ENCODE assay signal across 10 mouse cellular contexts in genomic region chr2:35269716-35270260, GRCm38 (mm10). TPM values are rescaled to one million over a fixed set of nuclear protein-coding genes. Genes with fewer than 3 reads are reported as not detected.
DNase-seq lines count a peak whose midpoint lies in the region; ATAC-seq lines count a peak whose summit lies in the region.
"Had no signal": no experiment of that assay in that cellular context is flagged by ENCODE, and none has a peak within 500 bp of the region (broad histone marks: within the 10 kb centered on the region; RNA-seq: fewer than 3 reads in every experiment).

No protein-coding gene starts in this region.

- ATAC-seq in intestine, embryonic 16.5 days = no peak

- H3K4me3 ChIP-seq in intestine, embryonic 16.5 days (ENCODE audit: low read length) = no peak overlapping the region

- H3K9me3 ChIP-seq in intestine, embryonic 16.5 days (ENCODE audit: control insufficient read depth, low read length) = no peaks in the 10 kb centered on the region

- H3K36me3 ChIP-seq in intestine, embryonic 16.5 days (ENCODE audit: control insufficient read depth, insufficient read depth, low read length) = peaks cover 2% of the 10 kb centered on the region; the same call in 1 of the 2 replicates

- peaks cover 75% of the 10 kb centered on the region for H3K4me1 ChIP-seq in intestine, embryonic 16.5 days (ENCODE audit: control insufficient read depth, insufficient read depth, low read length)

- no peak overlapping the region for H3K9ac ChIP-seq in intestine, embryonic 16.5 days (ENCODE audit: low read depth, low read length)

- intact Hi-C loops in gastrocnemius, postnatal 14 days (cut with DNase I; ENCODE audit: low total_unique reads) = loop anchor here (2.0 kb wide), 1 partner anchor 53 kb away; no protein-coding TSS in a partner anchor

- H3K27me3 ChIP-seq in intestine, embryonic 16.5 days (replicated peaks; ENCODE audit: control insufficient read depth, insufficient read depth, low read length) = no peaks in the 10 kb centered on the region

- WGBS in intestine, embryonic 16.5 days = 77% methylated on average over 4 of the region's 4 CpGs

- DNase-seq in gastrocnemius, postnatal 25 days = peak; percentile 61
- no peak for DNase-seq in gastrocnemius, postnatal 14 days
- DNase-seq in NIH3T3 (ENCODE audit: low read depth) = peak; percentile 93
- DNase-seq in lung, postnatal 36 days = peak; percentile 66
- no peak for DNase-seq in cerebellum, adult 11 months
- no peak for DNase-seq in urinary bladder, postnatal 25 days (ENCODE audit: low spot score)
- no peak for DNase-seq in spleen, postnatal 14 days (ENCODE audit: low spot score in 2 of 2)
- DNase-seq: liver; thymus, adult 2 months had no signal

- 0 out of 2 replicates have a peak overlapping the region, but pooled peaks have one; percentile 67 for H3K27ac ChIP-seq in intestine, embryonic 16.5 days (ENCODE audit: low read length)

- H3K4me2 ChIP-seq in intestine, embryonic 16.5 days (ENCODE audit: low read depth, low read length) = no peak overlapping the region

RNA-seq across cellular contexts. Expression of gene Gsn, which starts 13.6 kb away (rescaled TPM):
- total RNA-seq in gastrocnemius, postnatal 25 days (2021) = 100 to 1,000 TPM; 345 to 440 TPM
- total RNA-seq in gastrocnemius, postnatal 14 days (2021) = 100 to 1,000 TPM; 177 to 231 TPM
- 177 TPM in 2 replicates for polyA plus RNA-seq in intestine, embryonic 16.5 days (2015; fragmentation: Nextera tagmentation; extraction: Ambion mirVana)

Comparison
In these comparisons a context has a peak if more than half of its experiments do, and no peak if none do; other contexts are left out.
1. DNase-seq: peak in gastrocnemius, postnatal 25 days (single experiment), NIH3T3 (single experiment) and lung, postnatal 36 days (single experiment); none in gastrocnemius, postnatal 14 days (single experiment), cerebellum, adult 11 months (single experiment), urinary bladder, postnatal 25 days (single experiment) and spleen, postnatal 14 days (0 of 2).